Mouse (Mus musculus): Measurements from ENCODE around the gene Exoc3l4. TPM values are rescaled to one million over a fixed set of nuclear protein-coding genes. Genes with fewer than 3 reads are reported as not detected.

Exoc3l4 gene
- polyA plus RNA-seq, 1 experiment = 42.9 TPM

GRCm38 (mm10) chr12:111442309-111443010, 25.6 kb downstream of the Exoc3l4 start, which contains the start of gene Tnfaip2:
TSS of gene Tnfaip2 (plus strand) at chr12:111442469.
- H3K27ac ChIP-seq (ENCODE audit: insufficient read depth, low read depth, low read length) = peak within 1 kb of the TSS; percentile 60
- DNase-seq = peak; percentile 92
- whole genome bisulfite sequencing = 5% methylated on average over 48 of the region's 48 CpGs

DNA sequence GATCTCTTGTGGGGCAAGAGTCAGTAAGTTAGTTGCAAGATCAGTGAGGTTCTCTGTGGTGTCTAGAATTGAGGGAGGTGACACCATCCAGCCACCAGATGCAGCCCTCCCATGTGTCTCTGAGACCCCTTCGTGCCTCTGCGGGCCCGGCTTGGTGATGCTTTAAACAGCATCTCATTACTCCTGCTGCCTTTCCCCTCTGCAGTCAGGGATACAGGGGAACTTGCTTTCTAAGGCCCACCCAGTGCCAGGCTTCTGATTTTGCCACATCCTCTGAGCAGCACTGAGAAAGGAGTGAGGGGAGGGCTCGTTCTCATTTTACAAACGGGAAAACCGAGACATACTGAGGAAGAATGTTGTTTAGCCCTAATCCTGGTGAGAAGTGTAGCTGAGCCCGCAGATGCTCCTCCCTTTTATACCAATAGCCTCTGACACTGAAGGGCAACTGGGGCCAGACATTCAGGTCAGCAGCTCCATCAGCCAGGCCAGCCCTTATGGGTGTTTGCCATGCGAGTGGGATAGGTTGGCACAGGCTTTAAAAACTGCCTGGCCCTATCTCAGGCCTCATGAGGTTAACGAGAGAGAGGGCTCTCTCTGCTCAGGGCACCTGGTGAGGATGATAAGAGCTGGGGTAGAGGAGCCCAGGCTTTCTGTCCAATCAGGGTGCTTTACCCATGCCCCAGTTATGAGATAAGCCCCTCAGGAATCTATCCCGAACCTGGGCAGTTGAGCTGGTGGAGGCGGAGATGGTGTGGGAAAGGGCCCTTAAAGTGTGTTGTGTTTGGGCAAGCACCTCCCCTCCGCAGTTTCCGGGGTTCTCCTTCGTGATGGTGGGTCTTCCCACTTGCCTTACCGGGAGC, 26.4 kb downstream of the Exoc3l4 start:
- Histone ChIP-seq H3K27me3 (replicated peaks; ENCODE audit: control insufficient read depth, insufficient read depth, low read length) (no peaks in the 10 kb centered on the region), H3K36me3 (ENCODE audit: control insufficient read depth, insufficient read depth, low read length) (no peaks in the 10 kb centered on the region), H3K4me3 (ENCODE audit: insufficient read depth, low read depth, low read length) (peak overlapping the region; percentile 59), H3K27ac (ENCODE audit: insufficient read depth, low read depth, low read length) (peak overlapping the region; percentile 60), H3K4me1 (ENCODE audit: control insufficient read depth, insufficient read depth, low read length) (peaks cover 4% of the 10 kb centered on the region; the same call in 1 of the 2 replicates)
- TF ChIP-seq POLR2A (IDR thresholded peaks at IDR 0.05; ENCODE audit: low read depth, low read length) (no peak), CTCF (conservative IDR thresholded peaks at IDR 0.05; ENCODE audit: insufficient read depth, insufficient read length, low read depth, low read length) (no peak)
- no peak for DNase-seq
- WGBS = 46% methylated on average over 15 of the region's 15 CpGs

More at GRCm38 (mm10) chr12:111442309-111443010, 25.6 kb downstream of the Exoc3l4 start, which contains the start of gene Tnfaip2:
- H3K4me3 ChIP-seq (ENCODE audit: insufficient read depth, low read depth, low read length) = peak within 1 kb of the TSS; percentile 59
- H3K36me3 ChIP-seq (ENCODE audit: control insufficient read depth, insufficient read depth, low read length) = no peaks in the 10 kb centered on the region
- TF ChIP-seq CTCF (conservative IDR thresholded peaks at IDR 0.05; ENCODE audit: insufficient read depth, insufficient read length, low read depth, low read length) (no peak), POLR2A (IDR thresholded peaks at IDR 0.05; ENCODE audit: low read depth, low read length) (peak; percentile 93)
- H3K4me1 ChIP-seq (ENCODE audit: control insufficient read depth, insufficient read depth, low read length) = peaks cover 8% of the 10 kb centered on the region
- H3K27me3 ChIP-seq (replicated peaks; ENCODE audit: control insufficient read depth, insufficient read depth, low read length) = no peaks in the 10 kb centered on the region

GRCm38 (mm10) chr12:111443921-111444831, 27.4 kb downstream of the Exoc3l4 start:
- H3K27ac ChIP-seq (ENCODE audit: insufficient read depth, low read depth, low read length) = peak overlapping the region; percentile 60
- peaks cover 8% of the 10 kb centered on the region; the same call in 1 of the 2 replicates for H3K4me1 ChIP-seq (ENCODE audit: control insufficient read depth, insufficient read depth, low read length)
- peak overlapping the region; percentile 59 for H3K4me3 ChIP-seq (ENCODE audit: insufficient read depth, low read depth, low read length)
- DNase-seq = no peak
- H3K36me3 ChIP-seq (ENCODE audit: control insufficient read depth, insufficient read depth, low read length) = no peaks in the 10 kb centered on the region
- 52% methylated on average over 10 of the region's 10 CpGs for WGBS
- no peak for TF ChIP-seq POLR2A (IDR thresholded peaks at IDR 0.05; ENCODE audit: low read depth, low read length)
- TF ChIP-seq CTCF (conservative IDR thresholded peaks at IDR 0.05; ENCODE audit: insufficient read depth, insufficient read length, low read depth, low read length) = no peak
- H3K27me3 ChIP-seq (replicated peaks; ENCODE audit: control insufficient read depth, insufficient read depth, low read length) = no peaks in the 10 kb centered on the region

DNA sequence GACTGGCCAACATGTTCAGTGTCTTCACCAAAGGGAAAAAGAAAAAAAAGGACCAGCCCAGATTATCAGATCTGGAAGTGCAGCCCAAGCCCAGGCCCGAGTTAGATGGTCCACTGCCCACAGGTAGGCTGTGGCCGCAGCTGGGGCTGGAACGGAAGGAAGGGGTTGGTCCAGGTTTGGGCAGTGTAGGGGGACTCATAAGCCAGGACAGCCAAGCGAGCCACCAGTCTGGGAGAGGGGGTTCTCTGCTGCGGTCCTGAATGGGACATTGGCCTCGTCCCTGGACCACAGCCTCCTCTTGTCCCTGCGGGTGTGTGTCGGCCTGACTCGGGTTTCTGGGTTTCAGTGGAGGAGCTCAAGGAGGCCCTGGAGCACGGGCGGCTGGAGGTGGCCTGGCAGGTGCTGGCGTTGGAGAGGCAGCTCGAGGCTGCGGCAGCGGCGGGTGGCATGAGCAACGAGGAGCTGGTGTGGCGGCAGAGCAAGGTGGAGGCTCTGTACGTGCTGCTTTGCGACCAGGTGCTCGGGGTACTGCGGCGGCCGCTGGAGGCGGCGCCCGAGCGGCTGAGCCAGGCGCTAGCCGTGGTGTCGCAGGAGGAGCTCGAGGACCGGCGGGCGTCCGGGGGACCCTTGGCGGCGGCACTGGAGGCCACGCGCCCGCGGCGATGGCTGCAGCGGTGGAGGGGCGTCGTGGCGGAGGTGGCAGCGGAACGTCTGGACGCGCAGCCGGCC, 28.5 kb downstream of the Exoc3l4 start:
- DNase-seq = no peak
- Histone ChIP-seq H3K27ac (ENCODE audit: insufficient read depth, low read depth, low read length) (peak overlapping the region; percentile 19), H3K4me3 (ENCODE audit: insufficient read depth, low read depth, low read length) (peak overlapping the region; percentile 59), H3K27me3 (replicated peaks; ENCODE audit: control insufficient read depth, insufficient read depth, low read length) (no peaks in the 10 kb centered on the region), H3K36me3 (ENCODE audit: control insufficient read depth, insufficient read depth, low read length) (no peaks in the 10 kb centered on the region), H3K4me1 (ENCODE audit: control insufficient read depth, insufficient read depth, low read length) (peaks cover 16% of the 10 kb centered on the region)
- WGBS = 13% methylated on average over 52 of the region's 52 CpGs
- TF ChIP-seq CTCF (conservative IDR thresholded peaks at IDR 0.05; ENCODE audit: insufficient read depth, insufficient read length, low read depth, low read length) (no peak), POLR2A (IDR thresholded peaks at IDR 0.05; ENCODE audit: low read depth, low read length) (no peak)

DNA sequence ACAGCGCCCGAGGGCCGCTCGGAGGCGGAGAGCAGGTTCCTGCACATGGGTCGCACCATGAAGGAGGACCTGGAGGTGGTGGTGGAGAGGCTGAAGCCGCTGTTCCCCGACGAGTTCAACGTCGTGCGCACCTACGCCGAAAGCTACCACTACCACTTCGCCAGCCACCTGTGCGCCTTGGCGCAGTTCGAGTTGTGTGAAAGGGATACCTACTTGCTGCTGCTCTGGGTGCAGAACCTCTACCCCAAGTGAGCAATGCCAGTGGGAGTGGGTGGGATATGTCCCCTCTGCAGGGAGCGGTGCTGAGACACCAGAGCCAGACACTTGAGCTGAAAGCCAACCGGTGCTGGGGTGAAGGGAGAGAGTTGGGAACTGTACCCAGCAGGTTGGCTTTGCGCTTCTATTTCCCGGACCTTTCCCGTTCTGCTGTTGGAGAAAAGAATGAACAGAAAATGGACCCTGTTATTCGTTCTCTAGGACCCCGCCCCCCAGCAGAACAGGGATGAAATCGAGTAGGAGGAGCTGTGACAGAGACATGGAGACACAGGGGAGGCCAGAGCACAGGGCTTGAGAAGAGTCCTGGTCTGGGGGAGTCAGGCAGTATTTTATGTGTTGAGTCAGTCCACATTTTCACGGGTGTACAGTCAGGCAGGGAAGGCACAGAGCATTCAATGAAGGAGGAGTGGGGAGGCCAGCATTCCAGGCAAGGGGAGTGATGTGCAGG, 29.2 kb downstream of the Exoc3l4 start:
- peak overlapping the region; percentile 51 for H3K27ac ChIP-seq (ENCODE audit: insufficient read depth, low read depth, low read length)
- peaks cover 22% of the 10 kb centered on the region for H3K4me1 ChIP-seq (ENCODE audit: control insufficient read depth, insufficient read depth, low read length)
- TF ChIP-seq CTCF (conservative IDR thresholded peaks at IDR 0.05; ENCODE audit: insufficient read depth, insufficient read length, low read depth, low read length) = no peak
- no peak for TF ChIP-seq POLR2A (IDR thresholded peaks at IDR 0.05; ENCODE audit: low read depth, low read length)
- H3K4me3 ChIP-seq (ENCODE audit: insufficient read depth, low read depth, low read length) = peak overlapping the region; percentile 59
- no peaks in the 10 kb centered on the region for H3K27me3 ChIP-seq (replicated peaks; ENCODE audit: control insufficient read depth, insufficient read depth, low read length)
- no peak for DNase-seq
- H3K36me3 ChIP-seq (ENCODE audit: control insufficient read depth, insufficient read depth, low read length) = no peaks in the 10 kb centered on the region; the same call in 1 of the 2 replicates
- WGBS = 25% methylated on average over 27 of the region's 27 CpGs

All from kidney, adult 2 months (tissue).